ENCODE assay signal across 13 mouse cellular contexts in genomic region chr3:102743202-102743601, GRCm38 (mm10). TPM values are rescaled to one million over a fixed set of nuclear protein-coding genes. Genes with fewer than 3 reads are reported as not detected.
DNase-seq lines count a peak whose midpoint lies in the region; ATAC-seq and TF ChIP-seq lines count a peak whose summit lies in the region.
"Had no signal": no experiment of that assay in that cellular context is flagged by ENCODE, and none has a peak within 500 bp of the region (broad histone marks: within the 10 kb centered on the region; RNA-seq: fewer than 3 reads in every experiment).

No protein-coding gene starts in this region.

- DNase-seq in heart, embryonic 10.5 days (ENCODE audit: low spot score) = no peak
- DNase-seq in heart, adult 2 months = no peak
- DNase-seq in lung, adult 2 months = peak; percentile 51
- no peak for DNase-seq in spleen, postnatal 14 days (ENCODE audit: low spot score in 2 of 2)
- DNase-seq: cerebellum, adult 9-11 months; liver, embryonic 13.5 days had no signal

- ATAC-seq in megakaryocyte, adult 5-6 weeks (ENCODE audit: poor library complexity, severe bottlenecking) = no peak
- 0 out of 2 replicates have a peak, but pooled peaks have one; percentile 24 for ATAC-seq in stomach, embryonic 15.5 days (ENCODE audit: insufficient read depth, low FRiP score, low read depth)
- ATAC-seq: intestine, postnatal 0 days had no signal

- no peak overlapping the region for H3K4me2 ChIP-seq in stomach, embryonic 15.5 days
- H3K4me2 ChIP-seq: heart, embryonic 12.5 days; liver, embryonic 13.5 days had no signal

- no peak overlapping the region for H3K9ac ChIP-seq in heart, adult 2 months (ENCODE audit: low read depth, low read length)
- H3K9ac ChIP-seq in stomach, embryonic 15.5 days = no peak overlapping the region
- H3K9ac ChIP-seq: heart, embryonic 12.5 days; liver, embryonic 13.5 days had no signal

- H3K79me2 ChIP-seq in heart, adult 2 months (replicated peaks; ENCODE audit: control insufficient read depth, insufficient read depth, low read length) = no peaks in the 10 kb centered on the region

- no peak overlapping the region for H3K4me3 ChIP-seq in heart, embryonic 10.5 days
- H3K4me3 ChIP-seq in heart, adult 2 months = no peak overlapping the region
- peak overlapping the region; percentile 38 for H3K4me3 ChIP-seq in megakaryocyte, embryonic 14.5 days (replicated peaks)
- H3K4me3 ChIP-seq in lung, adult 2 months (replicated peaks; ENCODE audit: extremely low read depth, low read depth, low read length) = no peak overlapping the region
- no peak overlapping the region for H3K4me3 ChIP-seq in stomach, embryonic 15.5 days (replicated peaks)
- H3K4me3 ChIP-seq: heart, embryonic 12.5 days; liver, embryonic 13.5 days had no signal

- TF ChIP-seq POLR2A in heart, adult 2 months (IDR thresholded peaks at IDR 0.05; ENCODE audit: insufficient read depth, low read depth, low read length) = no peak
- TF ChIP-seq POLR2A in lung, adult 2 months (IDR thresholded peaks at IDR 0.05; ENCODE audit: borderline replicate concordance, extremely low read depth, low read depth, low read length) = no peak

- no peak for TF ChIP-seq CTCF in heart, adult 2 months (IDR thresholded peaks at IDR 0.05)
- TF ChIP-seq CTCF in lung, adult 2 months (IDR thresholded peaks at IDR 0.05; ENCODE audit: insufficient read depth, low read length) = no peak

- no peaks in the 10 kb centered on the region for H3K9me3 ChIP-seq in heart, embryonic 10.5 days
- H3K9me3 ChIP-seq in megakaryocyte, embryonic 14.5 days = no peaks in the 10 kb centered on the region
- H3K9me3 ChIP-seq in stomach, embryonic 15.5 days = no peaks in the 10 kb centered on the region
- H3K9me3 ChIP-seq: heart, embryonic 12.5 days; liver, embryonic 13.5 days had no signal

- peaks cover 7% of the 10 kb centered on the region for H3K36me3 ChIP-seq in heart, embryonic 10.5 days
- no peaks in the 10 kb centered on the region for H3K36me3 ChIP-seq in heart, adult 2 months (ENCODE audit: control insufficient read depth, insufficient read depth, low read length)
- H3K36me3 ChIP-seq in megakaryocyte, embryonic 14.5 days (replicated peaks; ENCODE audit: low read length) = peaks cover 45% of the 10 kb centered on the region
- H3K36me3 ChIP-seq in stomach, embryonic 15.5 days = no peaks in the 10 kb centered on the region
- H3K36me3 ChIP-seq: liver, embryonic 13.5 days had no signal

- H3K27me3 ChIP-seq in heart, embryonic 10.5 days (ENCODE audit: insufficient read depth, poor library complexity, severe bottlenecking) = no peaks in the 10 kb centered on the region
- no peaks in the 10 kb centered on the region for H3K27me3 ChIP-seq in heart, adult 2 months (ENCODE audit: control insufficient read depth, insufficient read depth, low read length)
- no peaks in the 10 kb centered on the region for H3K27me3 ChIP-seq in megakaryocyte, embryonic 14.5 days (replicated peaks)
- H3K27me3 ChIP-seq in stomach, embryonic 15.5 days (replicated peaks) = no peaks in the 10 kb centered on the region
- H3K27me3 ChIP-seq: heart, embryonic 12.5 days; liver, embryonic 13.5 days had no signal

- intact Hi-C loops in heart, adult 2 months (cut with DNase I) = no loop called here

- peak overlapping the region; percentile 36 for H3K27ac ChIP-seq in heart, embryonic 10.5 days
- no peak overlapping the region for H3K27ac ChIP-seq in heart, adult 2 months
- H3K27ac ChIP-seq in stomach, embryonic 15.5 days = peak overlapping the region; percentile 37; the same call in 1 of the 2 replicates
- H3K27ac ChIP-seq: liver, embryonic 13.5 days had no signal

- H3K4me1 ChIP-seq in heart, embryonic 10.5 days = peaks cover 65% of the 10 kb centered on the region
- peaks cover 27% of the 10 kb centered on the region for H3K4me1 ChIP-seq in heart, adult 2 months (ENCODE audit: control insufficient read depth, insufficient read depth, low read length)
- peaks cover 95% of the 10 kb centered on the region for H3K4me1 ChIP-seq in megakaryocyte, embryonic 14.5 days
- peaks cover 30% of the 10 kb centered on the region for H3K4me1 ChIP-seq in lung, adult 2 months (ENCODE audit: control insufficient read depth, insufficient read depth, low read length)
- H3K4me1 ChIP-seq in stomach, embryonic 15.5 days = peaks cover 15% of the 10 kb centered on the region

- 45% methylated on average over 4 of the region's 4 CpGs for WGBS in heart, embryonic 10.5 days
- WGBS in heart, adult 2 months = 73% methylated on average over 4 of the region's 4 CpGs
- WGBS in lung, adult 2 months = 50% methylated on average over 4 of the region's 4 CpGs
- WGBS in stomach, embryonic 15.5 days = 49% methylated on average over 4 of the region's 4 CpGs

- TF ChIP-seq EP300 in heart, adult 2 months (IDR thresholded peaks at IDR 0.05; ENCODE audit: insufficient read depth, low read depth, low read length) = no peak

RNA-seq across cellular contexts. Expression of gene Tspan2, which starts 8.9 kb away (rescaled TPM):
- polyA plus RNA-seq in heart, embryonic 10.5 days (2016; fragmentation: Nextera tagmentation; extraction: Ambion mirVana) = 24.6 and 39.1 TPM in 2 replicates
- 1 to 10 TPM; 8.4 to 9.4 TPM for total RNA-seq in heart, adult 2 months (2021)
- 4.2 and 9.8 TPM in 2 replicates for polyA plus RNA-seq in heart, adult 2 months (2012; rRNA removed)
- polyA plus RNA-seq in megakaryocyte, embryonic 14.5 days (2012; ENCODE audit: insufficient read depth, low replicate concordance) = 0.21 TPM in 1 of 2 replicates, not detected in the other
- total RNA-seq in megakaryocyte, adult 5-6 weeks (2015) = 4.0 and 4.7 TPM in 2 replicates
- total RNA-seq in megakaryocyte, adult 5-6 weeks (2017) = 2.7 and 2.8 TPM in 2 replicates
- 20.0 and 34.7 TPM in 2 replicates for polyA plus RNA-seq in lung, adult 2 months (2012; rRNA removed)
- 19.2 and 20.4 TPM in 2 replicates for polyA plus RNA-seq in stomach, embryonic 15.5 days (2015; fragmentation: Nextera tagmentation; extraction: Ambion mirVana)

RNA-seq across cellular contexts. Expression of gene Tshb, which starts 39.3 kb away (rescaled TPM):
- polyA plus RNA-seq in heart, embryonic 10.5 days (2016; fragmentation: Nextera tagmentation; extraction: Ambion mirVana) = 0.10 TPM in 2 replicates
- not detected for total RNA-seq in heart, adult 2 months (2021)
- polyA plus RNA-seq in heart, adult 2 months (2012; rRNA removed) = not detected in 2 replicates
- polyA plus RNA-seq in megakaryocyte, embryonic 14.5 days (2012; ENCODE audit: insufficient read depth, low replicate concordance) = not detected in 2 replicates
- total RNA-seq in megakaryocyte, adult 5-6 weeks (2015) = not detected in 2 replicates
- not detected in 2 replicates for total RNA-seq in megakaryocyte, adult 5-6 weeks (2017)
- 0.38 and 1.5 TPM in 2 replicates for polyA plus RNA-seq in lung, adult 2 months (2012; rRNA removed)
- polyA plus RNA-seq in stomach, embryonic 15.5 days (2015; fragmentation: Nextera tagmentation; extraction: Ambion mirVana) = 0.06 and 0.10 TPM in 2 replicates
- total RNA-seq: layer of hippocampus, adult 18-20 months; left cerebral cortex, postnatal 10 days had no signal
